Mouse (Mus musculus): ENCODE results near the gene Cops8.

The Cops8 gene

GRCm38 (mm10) chr1:90650781-90651437 lies 48.1 kb downstream of the Cops8 start:
- DNase-seq (ENCODE audit: low read depth in 1 of 2, low spot score in 2 of 2): no peak

DNA sequence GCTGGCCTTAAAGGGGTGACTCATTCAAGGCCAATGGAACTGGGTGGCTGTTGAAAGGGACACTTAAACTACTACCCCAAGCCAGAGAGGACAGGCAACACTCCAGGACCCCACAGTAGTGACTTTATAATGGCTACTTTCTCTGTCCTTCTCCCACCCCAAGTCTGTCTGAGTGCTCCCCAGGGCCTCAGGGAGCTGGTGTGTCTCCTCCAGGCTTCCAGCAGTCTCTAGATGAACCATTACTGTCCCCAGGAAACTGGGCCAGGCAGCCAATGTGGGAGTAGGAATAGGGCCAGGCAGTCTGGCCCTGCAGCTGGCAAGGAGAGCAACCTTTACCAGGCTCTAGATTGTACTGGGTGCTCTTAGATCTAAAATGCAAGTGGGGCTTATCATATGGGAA lies 49.0 kb downstream of the Cops8 start:
- no peak for DNase-seq (ENCODE audit: low read depth in 1 of 2, low spot score in 2 of 2)

GRCm38 (mm10) chr1:90652553-90652952 lies 49.8 kb downstream of the Cops8 start:
- DNase-seq (ENCODE audit: low read depth in 1 of 2, low spot score in 2 of 2): no peak

GRCm38 (mm10) chr1:90656492-90657245 lies 53.9 kb downstream of the Cops8 start:
- DNase-seq (ENCODE audit: low read depth in 1 of 2, low spot score in 2 of 2): no peak

DNA sequence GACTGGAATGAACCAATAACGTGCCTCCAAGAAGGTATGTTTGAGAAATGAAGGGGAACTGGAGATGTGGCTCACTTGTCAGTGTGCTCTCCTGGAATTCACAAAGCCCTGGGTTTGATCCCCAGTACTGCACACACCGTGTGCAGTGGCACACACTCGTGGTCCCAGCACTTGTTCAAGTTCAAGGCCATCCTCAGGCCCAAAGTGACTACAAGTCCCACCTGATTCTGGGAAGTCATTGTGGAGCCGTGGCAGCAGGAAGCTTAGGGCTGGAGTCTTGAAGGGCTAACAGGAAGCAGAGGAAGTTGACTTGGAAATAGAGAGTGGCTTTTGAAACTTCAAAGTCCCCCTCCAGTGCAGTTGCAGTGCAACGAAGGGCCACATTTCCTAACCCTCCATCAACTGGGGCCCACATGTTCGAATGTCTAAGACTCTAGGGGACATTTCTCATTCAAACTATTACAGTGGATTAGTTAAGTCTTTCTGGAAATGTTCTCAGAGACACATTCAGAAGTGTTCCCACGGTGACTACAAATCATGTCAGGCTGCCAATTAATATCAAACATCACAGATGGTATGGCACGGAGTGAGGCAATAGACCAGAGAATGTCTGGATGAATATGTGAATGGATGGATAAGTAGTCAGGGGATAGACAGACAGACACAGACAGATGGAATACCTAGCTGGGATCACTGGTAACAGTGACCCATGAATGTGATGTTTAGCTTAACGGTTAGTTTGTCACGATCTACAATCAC lies 54.7 kb downstream of the Cops8 start:
- DNase-seq (ENCODE audit: low read depth in 1 of 2, low spot score in 2 of 2): no peak

DNA sequence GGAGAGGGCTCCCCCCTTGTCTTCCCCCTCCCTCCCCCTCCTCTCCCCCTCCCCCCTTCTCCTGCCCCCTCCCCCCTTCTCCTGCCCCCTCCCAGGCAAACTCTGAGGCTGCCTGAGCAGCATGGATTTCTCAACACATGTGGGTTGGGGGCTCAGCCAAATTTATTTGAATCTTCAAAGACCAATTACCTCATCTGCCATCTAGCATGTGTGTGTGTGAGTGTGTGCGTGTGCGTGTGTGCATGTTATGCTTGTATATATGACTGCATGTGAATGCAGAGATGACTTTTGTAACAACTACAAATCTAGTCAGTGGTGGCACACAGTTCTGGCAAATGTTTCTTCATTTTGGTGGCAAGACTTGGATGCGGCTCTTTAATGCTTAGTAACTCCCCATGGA lies 55.8 kb downstream of the Cops8 start:
- DNase-seq (ENCODE audit: low read depth in 1 of 2, low spot score in 2 of 2): no peak

- no peak for DNase-seq (ENCODE audit: low read depth in 1 of 2, low spot score in 2 of 2)
These were observed 57.4 kb downstream of the Cops8 start for GRCm38 (mm10) chr1:90660150-90660549.

GRCm38 (mm10) chr1:90662491-90662890 lies 59.7 kb downstream of the Cops8 start:
- DNase-seq (ENCODE audit: low read depth in 1 of 2, low spot score in 2 of 2): no peak
